Mouse (Mus musculus) spleen, postnatal 36 days (tissue): Measurements from ENCODE around the gene Ero1lb.
"Not testable (repeated sequence)": the region's sequence is repeated elsewhere in the genome, so short reads cannot be mapped to it uniquely, and the experiment has no call there.

Source experiments
- DNase-seq, 2 experiments: peaks; one replicate each; pipeline ENCODE4 v3.0.0; 2022; ENCODE audit warnings: low spot score in 2 of 2, mixed read lengths in 1 of 2

The Ero1lb gene

DNA sequence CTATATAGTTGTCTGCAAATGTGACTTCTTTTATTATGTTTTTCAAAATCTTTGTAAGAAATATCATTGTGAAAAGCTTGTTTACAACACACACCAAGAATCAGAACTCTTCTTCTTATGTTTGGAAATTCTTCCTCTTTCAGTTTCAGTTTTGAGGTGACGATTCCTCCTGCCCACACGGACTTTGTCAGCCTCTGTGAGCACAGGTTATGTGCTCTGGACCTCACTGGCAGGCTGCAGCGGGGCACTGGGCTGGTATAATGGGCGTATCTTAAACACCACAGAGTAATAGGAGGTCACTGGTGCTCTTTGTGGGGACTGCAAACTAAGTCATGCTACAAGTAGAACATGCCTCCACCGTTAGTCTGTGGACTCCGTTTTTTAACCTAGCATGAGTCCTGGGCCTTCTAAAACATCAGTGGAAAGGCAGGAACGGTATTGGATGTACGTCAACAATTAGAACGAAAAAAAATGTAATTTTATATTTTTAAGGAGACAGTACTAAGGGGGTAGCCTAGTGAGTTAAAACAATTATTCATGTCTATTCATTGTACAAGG lies 9.4 kb downstream of the Ero1lb start:
- peak; percentile 55 to 63 for DNase-seq

- DNase-seq: no peak
These were observed 12.5 kb downstream of the Ero1lb start for GRCm38 (mm10) chr13:12578145-12578544.

GRCm38 (mm10) chr13:12589003-12589402 lies 23.3 kb downstream of the Ero1lb start:
- DNase-seq: peak; percentile 66

GRCm38 (mm10) chr13:12597075-12597474 lies 31.4 kb downstream of the Ero1lb start:
- DNase-seq: not testable (repeated sequence)

- not testable (repeated sequence) for DNase-seq
These were observed 44.5 kb downstream of the Ero1lb start for GRCm38 (mm10) chr13:12610206-12610605.

- not testable (repeated sequence) for DNase-seq
These were observed 48.4 kb downstream of the Ero1lb start for GRCm38 (mm10) chr13:12614026-12614425.

GRCm38 (mm10) chr13:12614591-12614990 lies 48.9 kb downstream of the Ero1lb start:
- not testable (repeated sequence) for DNase-seq

DNA sequence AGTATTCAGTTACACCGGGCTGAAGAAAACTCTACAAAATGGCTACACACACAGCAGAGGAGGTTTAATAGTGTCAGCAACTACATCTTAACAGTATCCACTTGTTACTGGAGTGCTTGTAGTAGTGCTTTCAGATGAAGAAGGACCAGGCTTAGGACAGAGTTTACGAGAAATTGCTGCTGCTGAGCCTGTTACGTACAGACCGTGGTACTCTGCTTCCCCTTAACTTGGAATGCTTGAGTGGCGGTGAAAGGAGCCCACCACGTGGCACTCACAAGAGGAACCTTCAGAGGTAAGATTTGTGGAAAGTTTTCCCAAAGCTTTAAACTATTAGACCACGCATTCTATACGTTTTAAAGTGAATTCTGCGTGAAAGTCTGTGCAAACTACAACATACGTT lies 49.3 kb downstream of the Ero1lb start:
- DNase-seq: not testable (repeated sequence)

DNA sequence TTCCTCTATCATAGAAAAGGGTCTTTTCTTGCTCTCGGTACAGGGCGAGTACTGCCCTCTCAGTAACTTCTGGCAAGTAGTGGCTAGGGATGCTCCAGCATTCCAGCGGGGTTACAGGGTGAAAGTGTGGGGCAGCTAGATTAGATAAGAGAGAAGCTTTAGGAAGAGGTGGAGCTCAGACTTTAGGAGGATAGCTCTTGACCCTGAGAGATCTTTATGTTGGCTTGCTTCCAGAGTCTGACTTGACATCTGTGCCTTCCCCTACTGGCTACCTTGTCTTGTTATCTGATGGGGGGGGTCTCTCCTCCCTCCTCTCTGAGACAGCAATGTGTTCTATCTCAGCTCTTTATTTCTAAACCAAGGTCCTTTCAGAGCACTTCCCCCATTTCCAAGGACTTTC lies 50.8 kb downstream of the Ero1lb start:
- DNase-seq: not testable (repeated sequence)

DNA sequence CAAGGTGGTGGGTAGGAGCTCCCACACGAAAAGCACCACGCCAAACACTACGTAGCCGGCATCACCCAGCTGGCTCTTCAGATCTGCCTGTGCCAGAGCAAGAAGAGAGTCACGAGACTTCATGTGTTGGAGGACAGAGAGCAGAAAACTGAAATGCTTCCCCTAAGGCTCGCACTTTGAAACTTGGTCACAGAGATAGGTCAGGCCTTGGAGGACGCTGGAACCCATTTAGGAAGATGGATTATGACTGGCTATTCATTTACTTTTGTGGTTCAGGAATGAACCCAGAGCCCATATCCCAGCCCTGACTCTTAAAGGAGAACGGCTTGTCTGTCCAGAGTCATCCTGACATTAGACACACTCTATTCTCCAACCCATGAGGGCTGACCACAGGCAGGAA lies 54.1 kb downstream of the Ero1lb start:
- not testable (repeated sequence) for DNase-seq

GRCm38 (mm10) chr13:12626061-12626460 lies 60.4 kb downstream of the Ero1lb start:
- not testable (repeated sequence) for DNase-seq

- peak; percentile 22 to 41 for DNase-seq
These were observed 62.1 kb downstream of the Ero1lb start for GRCm38 (mm10) chr13:12627746-12628145.

- not testable (repeated sequence) for DNase-seq
These were observed 62.5 kb downstream of the Ero1lb start for GRCm38 (mm10) chr13:12628181-12628580.

DNA sequence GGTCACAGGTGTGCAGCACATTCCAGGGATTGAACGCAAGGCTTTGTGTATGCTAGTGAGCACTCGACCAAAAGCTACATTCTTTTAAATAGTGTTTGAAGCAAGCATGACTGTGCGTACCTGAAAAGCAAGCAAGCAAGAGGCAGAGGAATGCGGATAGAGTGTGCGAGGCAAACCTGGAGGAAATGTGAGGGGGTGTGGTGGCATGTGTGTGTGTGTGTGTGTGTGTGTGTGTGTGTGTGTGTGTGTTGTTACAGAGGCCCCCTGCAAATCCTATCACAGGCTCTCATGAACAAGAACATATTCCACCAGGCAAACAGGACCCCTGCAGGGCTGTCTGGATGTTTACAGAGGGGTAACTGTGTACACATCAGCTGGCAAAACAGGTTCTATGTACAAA lies 64.6 kb downstream of the Ero1lb start:
- DNase-seq: not testable (repeated sequence)

DNA sequence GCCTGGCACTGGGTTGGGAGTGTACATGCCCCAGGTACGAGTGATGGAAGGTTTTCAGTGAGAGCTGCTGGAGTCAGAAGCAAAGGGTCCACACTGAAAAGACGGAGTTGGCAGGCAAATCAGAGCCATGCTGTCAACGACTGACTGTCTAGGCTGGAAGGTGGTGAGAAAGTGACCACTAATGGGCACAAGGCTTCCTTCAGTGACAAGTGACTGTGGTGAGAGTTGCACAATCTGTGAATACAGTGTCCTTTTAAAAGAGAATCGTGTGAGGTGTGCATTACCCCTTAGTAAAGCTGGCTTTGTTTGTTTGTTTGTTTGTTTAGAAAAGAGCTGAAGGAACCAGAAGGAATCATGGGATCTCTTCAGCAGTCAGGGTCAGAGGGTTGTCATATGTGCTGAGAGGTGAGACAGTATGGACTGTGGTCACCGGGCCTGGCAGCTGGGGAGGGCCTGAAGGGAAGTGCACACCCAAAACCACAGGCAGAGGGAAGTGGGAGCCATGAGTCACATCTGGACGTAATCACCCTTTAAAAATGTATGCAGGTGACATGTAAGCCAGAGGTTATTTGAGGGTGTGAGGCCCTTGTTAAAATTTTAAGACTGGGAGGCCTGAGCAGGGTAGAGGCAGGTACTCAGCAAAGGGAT lies 69.4 kb downstream of the Ero1lb start:
- not testable (repeated sequence) for DNase-seq

GRCm38 (mm10) chr13:12642795-12643194 lies 77.1 kb downstream of the Ero1lb start:
- not testable (repeated sequence) for DNase-seq

- not testable (repeated sequence) for DNase-seq
These were observed 81.0 kb downstream of the Ero1lb start for GRCm38 (mm10) chr13:12646676-12647075.

- DNase-seq: peak; percentile 59 to 63
These were observed 84.6 kb downstream of the Ero1lb start for GRCm38 (mm10) chr13:12650020-12650876.

- DNase-seq: peak; percentile 49 to 51
These were observed 85.2 kb downstream of the Ero1lb start for GRCm38 (mm10) chr13:12650877-12651176.
